Mouse (Mus musculus): ENCODE measurements around the gene Hoxd12. TPM values are rescaled to one million over a fixed set of nuclear protein-coding genes. Genes with fewer than 3 reads are reported as not detected.
A peak's percentile ranks its signal among the peaks of the same experiment; 100 is the strongest.

The Hoxd12 gene
- polyA plus RNA-seq, 1 experiment from 2014 or later: 1.1 TPM

GRCm38 (mm10) chr2:74668370-74669229 lies 6.2 kb upstream of the Hoxd12 start:
- H3K27me3 ChIP-seq (ENCODE audit: insufficient read depth, poor library complexity, severe bottlenecking): peaks cover 100% of the 10 kb centered on the region
- H3K27ac ChIP-seq: no peak overlapping the region

GRCm38 (mm10) chr2:74669230-74669578 lies 5.6 kb upstream of the Hoxd12 start:
- H3K4me1 ChIP-seq: peaks cover 21% of the 10 kb centered on the region
- no peak overlapping the region for H3K4me3 ChIP-seq
- H3K9me3 ChIP-seq: no peaks in the 10 kb centered on the region
- H3K27me3 ChIP-seq (ENCODE audit: insufficient read depth, poor library complexity, severe bottlenecking): peaks cover 100% of the 10 kb centered on the region
- peak; percentile 59 for DNase-seq (ENCODE audit: low spot score)
- no peaks in the 10 kb centered on the region for H3K36me3 ChIP-seq
- H3K27ac ChIP-seq: no peak overlapping the region
- 0% methylated on average over 3 of the region's 3 CpGs for WGBS

More at GRCm38 (mm10) chr2:74668370-74669229, 6.2 kb upstream of the Hoxd12 start:
- no peaks in the 10 kb centered on the region for H3K36me3 ChIP-seq
- no peaks in the 10 kb centered on the region for H3K9me3 ChIP-seq
- peaks cover 19% of the 10 kb centered on the region for H3K4me1 ChIP-seq
- peak overlapping the region; percentile 54 for H3K4me3 ChIP-seq
- peak; percentile 78 for DNase-seq (ENCODE audit: low spot score)
- under 1% methylated on average over 67 of the region's 74 CpGs for WGBS

GRCm38 (mm10) chr2:74669650-74670235 lies 5.1 kb upstream of the Hoxd12 start:
- peak; percentile 47 for DNase-seq (ENCODE audit: low spot score)
- WGBS: 2% methylated on average over 14 of the region's 14 CpGs
- no peak overlapping the region for H3K4me3 ChIP-seq
- H3K9me3 ChIP-seq: no peaks in the 10 kb centered on the region
- H3K27me3 ChIP-seq (ENCODE audit: insufficient read depth, poor library complexity, severe bottlenecking): peaks cover 100% of the 10 kb centered on the region
- H3K27ac ChIP-seq: no peak overlapping the region
- H3K4me1 ChIP-seq: peaks cover 24% of the 10 kb centered on the region
- no peaks in the 10 kb centered on the region for H3K36me3 ChIP-seq

- 2% methylated on average over 3 of the region's 3 CpGs for WGBS
- Histone ChIP-seq H3K9me3 (no peaks in the 10 kb centered on the region), H3K27ac (no peak overlapping the region), H3K36me3 (no peaks in the 10 kb centered on the region), H3K4me3 (no peak overlapping the region), H3K4me1 (peaks cover 32% of the 10 kb centered on the region), H3K27me3 (ENCODE audit: insufficient read depth, poor library complexity, severe bottlenecking) (peaks cover 100% of the 10 kb centered on the region)
- DNase-seq (ENCODE audit: low spot score): peak; percentile 47
These were observed 4.1 kb upstream of the Hoxd12 start for GRCm38 (mm10) chr2:74670632-74671188.

GRCm38 (mm10) chr2:74671847-74672246 lies 3.0 kb upstream of the Hoxd12 start:
- Histone ChIP-seq H3K36me3 (no peaks in the 10 kb centered on the region), H3K4me1 (peaks cover 34% of the 10 kb centered on the region), H3K9me3 (no peaks in the 10 kb centered on the region), H3K27ac (no peak overlapping the region), H3K4me3 (no peak overlapping the region), H3K27me3 (ENCODE audit: insufficient read depth, poor library complexity, severe bottlenecking) (peaks cover 100% of the 10 kb centered on the region)
- peak; percentile 71 for DNase-seq (ENCODE audit: low spot score)
- 4% methylated on average over 5 of the region's 5 CpGs for WGBS

GRCm38 (mm10) chr2:74672481-74673362 lies 2.1 kb upstream of the Hoxd12 start:
- under 1% methylated on average over 40 of the region's 40 CpGs for WGBS
- Histone ChIP-seq H3K27me3 (ENCODE audit: insufficient read depth, poor library complexity, severe bottlenecking) (peaks cover 100% of the 10 kb centered on the region), H3K36me3 (no peaks in the 10 kb centered on the region), H3K9me3 (no peaks in the 10 kb centered on the region), H3K27ac (no peak overlapping the region), H3K4me1 (peaks cover 33% of the 10 kb centered on the region), H3K4me3 (peak overlapping the region; percentile 42)
- peak; percentile 81 for DNase-seq (ENCODE audit: low spot score)

- Histone ChIP-seq H3K27ac (no peak overlapping the region), H3K4me3 (no peak overlapping the region; the same call in 1 of the 2 replicates), H3K4me1 (peaks cover 21% of the 10 kb centered on the region), H3K36me3 (no peaks in the 10 kb centered on the region), H3K9me3 (no peaks in the 10 kb centered on the region), H3K27me3 (ENCODE audit: insufficient read depth, poor library complexity, severe bottlenecking) (peaks cover 100% of the 10 kb centered on the region)
- DNase-seq (ENCODE audit: low spot score): peak; percentile 76
- WGBS: 2% methylated on average over 24 of the region's 24 CpGs
These were observed 883 bp upstream of the Hoxd12 start for GRCm38 (mm10) chr2:74673835-74674425.

GRCm38 (mm10) chr2:74675666-74676282 lies 961 bp downstream of the Hoxd12 start:
- Histone ChIP-seq H3K9me3 (no peaks in the 10 kb centered on the region), H3K36me3 (no peaks in the 10 kb centered on the region), H3K4me3 (0 out of 2 replicates have a peak overlapping the region, but pooled peaks have one; percentile 16), H3K27me3 (ENCODE audit: insufficient read depth, poor library complexity, severe bottlenecking) (peaks cover 100% of the 10 kb centered on the region), H3K27ac (no peak overlapping the region), H3K4me1 (peaks cover 32% of the 10 kb centered on the region)
- WGBS: 6% methylated on average over 23 of the region's 24 CpGs
- peak; percentile 67 for DNase-seq (ENCODE audit: low spot score)

GRCm38 (mm10) chr2:74676376-74677052 lies 1.7 kb downstream of the Hoxd12 start:
- Histone ChIP-seq H3K36me3 (no peaks in the 10 kb centered on the region), H3K4me3 (no peak overlapping the region), H3K4me1 (peaks cover 33% of the 10 kb centered on the region), H3K27me3 (ENCODE audit: insufficient read depth, poor library complexity, severe bottlenecking) (peaks cover 100% of the 10 kb centered on the region), H3K27ac (no peak overlapping the region), H3K9me3 (no peaks in the 10 kb centered on the region)
- 3% methylated on average over 9 of the region's 9 CpGs for WGBS
- peak; percentile 73 for DNase-seq (ENCODE audit: low spot score)

- peaks cover 39% of the 10 kb centered on the region for H3K4me1 ChIP-seq
- no peak overlapping the region for H3K4me3 ChIP-seq
- H3K27me3 ChIP-seq (ENCODE audit: insufficient read depth, poor library complexity, severe bottlenecking): peaks cover 100% of the 10 kb centered on the region
- no peaks in the 10 kb centered on the region for H3K36me3 ChIP-seq
- peak; percentile 71 for DNase-seq (ENCODE audit: low spot score)
- no peaks in the 10 kb centered on the region for H3K9me3 ChIP-seq
- WGBS: 11% methylated on average over 2 of the region's 2 CpGs
- H3K27ac ChIP-seq: no peak overlapping the region
These were observed 2.3 kb downstream of the Hoxd12 start for GRCm38 (mm10) chr2:74677106-74677505.

- peaks cover 39% of the 10 kb centered on the region for H3K4me1 ChIP-seq
- H3K27ac ChIP-seq: no peak within 1 kb of the TSS
- H3K36me3 ChIP-seq: no peaks in the 10 kb centered on the region
- 2% methylated on average over 15 of the region's 15 CpGs for WGBS
- H3K27me3 ChIP-seq (ENCODE audit: insufficient read depth, poor library complexity, severe bottlenecking): peaks cover 100% of the 10 kb centered on the region
- H3K9me3 ChIP-seq: no peaks in the 10 kb centered on the region
- peak; percentile 66 for DNase-seq (ENCODE audit: low spot score)
- peak within 1 kb of the TSS; percentile 38; the same call in 1 of the 2 replicates for H3K4me3 ChIP-seq
These were observed 4.2 kb downstream of the Hoxd12 start, which contains the start of gene Hoxd11 for GRCm38 (mm10) chr2:74678891-74679595. Gene Hoxd11 (plus strand): TSS chr2:74679557.
